Mouse (Mus musculus) CD4-positive, CD25-positive, alpha-beta regulatory T cell, adult 9 weeks (primary cell): Measurements from ENCODE around the gene Tex13b. TPM values are rescaled to one million over a fixed set of nuclear protein-coding genes. Genes with fewer than 3 reads are reported as not detected.

Source experiments
- polyA plus RNA-seq: library from polyadenylated mRNA; unstranded; fragments of 100-300 nt; shearing (Covaris generic); gene quantifications from one replicate; pipeline ENCODE4 v1.2.1, GENCODE M21; 2017

The Tex13b gene
- 0.12 TPM for polyA plus RNA-seq

DNA sequence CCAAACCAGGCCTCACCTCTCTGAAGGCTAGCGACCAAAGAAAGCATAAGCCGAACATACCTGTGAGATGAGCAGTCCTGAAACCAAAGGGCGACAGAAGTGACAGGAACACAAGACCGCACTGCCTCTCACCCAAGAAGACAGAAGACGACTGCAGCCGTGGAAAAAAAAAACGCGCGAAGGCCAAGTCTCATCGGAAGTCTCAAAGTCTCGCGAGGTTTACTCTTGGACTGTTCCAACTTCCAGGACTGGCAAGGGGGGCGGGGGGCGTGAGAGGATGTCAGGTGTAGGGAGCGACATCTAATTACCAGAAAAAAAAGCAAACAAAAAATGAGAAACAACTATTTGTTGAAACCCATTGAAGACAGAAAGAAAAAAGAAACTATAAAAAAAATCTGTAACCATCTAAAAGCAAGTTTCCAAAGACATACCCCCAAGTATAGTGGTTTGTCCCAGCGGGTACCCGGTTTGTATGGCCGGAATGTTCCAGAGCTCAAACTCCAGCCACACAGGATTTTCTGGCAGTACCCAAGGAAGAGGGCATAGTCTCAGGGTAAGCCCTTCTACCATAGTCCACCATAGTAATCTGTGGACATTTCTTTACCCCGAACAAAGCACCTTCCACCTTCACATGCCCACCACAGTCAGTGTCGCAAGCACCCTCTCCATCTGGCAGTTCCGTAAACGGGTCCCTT, at the start of gene Tex13b:
Gene Tex13b (minus strand): TSS at position 122 of the 695 bp plus-strand sequence.

Other genes starting within 250 kb of the Tex13b start
- 655 TPM for gene Tsc22d3, start 212.8 kb downstream of the Tex13b start, polyA plus RNA-seq
- gene Mid2, start 148.8 kb downstream of the Tex13b start, polyA plus RNA-seq, result 1.1 TPM
- gene Vsig1, start 94.2 kb upstream of the Tex13b start, polyA plus RNA-seq, result not detected
- 66.4 TPM for gene Psmd10, start 143.3 kb upstream of the Tex13b start, polyA plus RNA-seq
- gene Atg4a, start 143.5 kb upstream of the Tex13b start, polyA plus RNA-seq, result 40.5 TPM